Mouse (Mus musculus) olfactory bulb, adult 2 months (tissue): ENCODE measurements around the gene Snx9. TPM values are rescaled to one million over a fixed set of nuclear protein-coding genes. Genes with fewer than 3 reads are reported as not detected.

ENCODE experiments used
- H3K27ac ChIP-seq: fragments of 200-500 bp; 2 replicates; pipeline ENCODE4 v1.5.1; 2012; ENCODE audit warnings: low read depth, low read length; ENCODE audit not compliant: insufficient read depth
- H3K4me1 ChIP-seq: fragments of 200-500 bp; 2 replicates; pipeline ENCODE4 v1.6.1; 2012; ENCODE audit warnings: low read length; ENCODE audit not compliant: control insufficient read depth, insufficient read depth
- H3K4me3 ChIP-seq: fragments of 200-500 bp; 2 replicates; pipeline ENCODE4 v1.5.1; 2012; ENCODE audit warnings: mild to moderate bottlenecking, low read depth, low read length, moderate library complexity; ENCODE audit not compliant: insufficient read depth
- CTCF ChIP-seq: fragments of 200-500 bp; IDR thresholded peaks from 2 replicates; pipeline ENCODE4 v1.5.1; 2012; ENCODE audit warnings: low read depth, mild to moderate bottlenecking, low read length, moderate library complexity; ENCODE audit not compliant: insufficient read depth
- POLR2A ChIP-seq: fragments of 200-500 bp; IDR thresholded peaks from 2 replicates; pipeline ENCODE4 v1.6.1; 2012; ENCODE audit warnings: mild to moderate bottlenecking, low read depth, low read length, moderate library complexity; ENCODE audit not compliant: insufficient read depth
- WGBS: fragments of 180-500 bp; shearing (Covaris S2); methylation state at CpG from one replicate; pipeline ENCODE4 v1.1.7; 2018; 5-methylcytosine and 5-hydroxymethylcytosine counted together
- polyA plus RNA-seq: library from polyadenylated mRNA; stranded (reverse); fragments of >200 nt; gene quantifications from 2 replicates; pipeline ENCODE4 v1.2.4, GENCODE M21; 2012; ENCODE audit warnings: low replicate concordance; ENCODE audit not compliant: missing spikeins, insufficient read depth, insufficient read length

The Snx9 gene
- polyA plus RNA-seq, 1 experiment, result not detected

GRCm38 (mm10) chr17:5935680-5936079 is 94.6 kb downstream of the Snx9 start:
- no peak overlapping the region for H3K27ac ChIP-seq
- 64% methylated on average over 3 of the region's 3 CpGs for WGBS

GRCm38 (mm10) chr17:5936276-5936675 is 95.1 kb downstream of the Snx9 start:
- TF ChIP-seq CTCF, result no peak
- no peak for TF ChIP-seq POLR2A
- Histone ChIP-seq H3K4me1 (peaks cover 15% of the 10 kb centered on the region), H3K27ac (no peak overlapping the region), H3K4me3 (no peak overlapping the region)
- 68% methylated on average over 14 of the region's 14 CpGs for WGBS

More at GRCm38 (mm10) chr17:5935680-5936079, 94.6 kb downstream of the Snx9 start:
- Histone ChIP-seq H3K4me1 (peaks cover 11% of the 10 kb centered on the region), H3K4me3 (no peak overlapping the region)
- TF ChIP-seq POLR2A (no peak), CTCF (no peak)

- H3K4me1 ChIP-seq, result peaks cover 20% of the 10 kb centered on the region
- 61% methylated on average over 2 of the region's 2 CpGs for WGBS
- no peak overlapping the region for H3K27ac ChIP-seq
- TF ChIP-seq POLR2A (no peak), CTCF (no peak)
- no peak overlapping the region for H3K4me3 ChIP-seq
Observed at GRCm38 (mm10) chr17:5937441-5937840, 96.3 kb downstream of the Snx9 start.

GRCm38 (mm10) chr17:5939871-5940270 is 98.7 kb downstream of the Snx9 start:
- H3K4me3 ChIP-seq, result no peak overlapping the region
- H3K4me1 ChIP-seq, result peaks cover 16% of the 10 kb centered on the region
- TF ChIP-seq POLR2A (no peak), CTCF (no peak)
- WGBS, result 83% methylated on average over 12 of the region's 12 CpGs
- H3K27ac ChIP-seq, result no peak overlapping the region

- H3K4me3 ChIP-seq, result peak overlapping the region; percentile 70
- peaks cover 11% of the 10 kb centered on the region for H3K4me1 ChIP-seq
- no peak for TF ChIP-seq POLR2A
- peak; percentile 73; the same call in 1 of the 2 replicates for TF ChIP-seq CTCF
- H3K27ac ChIP-seq, result no peak overlapping the region
- WGBS, result under 1% methylated on average over 32 of the region's 38 CpGs
Observed at GRCm38 (mm10) chr17:5940792-5941191, 99.7 kb downstream of the Snx9 start.

GRCm38 (mm10) chr17:5941230-5942043 is 100.3 kb downstream of the Snx9 start, which contains the start of gene Synj2:
TSS of gene Synj2 (plus strand) at chr17:5941280.
- Histone ChIP-seq H3K4me1 (peaks cover 9% of the 10 kb centered on the region; the same call in 1 of the 2 replicates), H3K4me3 (peak within 1 kb of the TSS; percentile 70), H3K27ac (no peak within 1 kb of the TSS)
- no peak for TF ChIP-seq POLR2A
- TF ChIP-seq CTCF, result no peak
- 2% methylated on average over 48 of the region's 52 CpGs for WGBS

GRCm38 (mm10) chr17:5942156-5942555 is 101.0 kb downstream of the Snx9 start:
- 86% methylated on average over 3 of the region's 3 CpGs for WGBS
- Histone ChIP-seq H3K27ac (no peak overlapping the region), H3K4me1 (peaks cover 9% of the 10 kb centered on the region; the same call in 1 of the 2 replicates), H3K4me3 (no peak overlapping the region)
- no peak for TF ChIP-seq POLR2A
- no peak for TF ChIP-seq CTCF

- WGBS, result 94% methylated on average over 1 of the region's 1 CpGs
- no peak for TF ChIP-seq POLR2A
Observed at GRCm38 (mm10) chr17:5943053-5943452, 101.9 kb downstream of the Snx9 start.

GRCm38 (mm10) chr17:5947039-5947438 is 105.9 kb downstream of the Snx9 start:
- H3K27ac ChIP-seq, result no peak overlapping the region
- 76% methylated on average over 3 of the region's 3 CpGs for WGBS
- TF ChIP-seq CTCF, result no peak
- TF ChIP-seq POLR2A, result no peak
- H3K4me3 ChIP-seq, result no peak overlapping the region
- no peaks in the 10 kb centered on the region for H3K4me1 ChIP-seq

More at GRCm38 (mm10) chr17:5943053-5943452, 101.9 kb downstream of the Snx9 start:
- peaks cover 9% of the 10 kb centered on the region; the same call in 1 of the 2 replicates for H3K4me1 ChIP-seq
- no peak overlapping the region for H3K27ac ChIP-seq
- no peak overlapping the region for H3K4me3 ChIP-seq
